Mouse (Mus musculus) lung, adult 10 weeks (tissue): ENCODE results near the gene Glyatl3. TPM values are rescaled to one million over a fixed set of nuclear protein-coding genes. Genes with fewer than 3 reads are reported as not detected.

Experiments used
- polyA plus RNA-seq: library from polyadenylated mRNA; stranded (reverse); fragments of 350-450 nt; fragmentation: Illumina TruSeq; extraction: RNeasy Lipid Tissue Mini Kit (QIAGEN cat#74804); gene quantifications from one replicate; pipeline ENCODE4 v1.2.3, GENCODE M21; 2014; ENCODE audit warnings: low read depth, low replicate concordance; ENCODE audit not compliant: insufficient read depth

Gene Glyatl3
- not detected for polyA plus RNA-seq

GRCm38 (mm10) chr17:40914250-40914649 is at the start of gene Glyatl3:
Glyatl3 (minus strand) TSS chr17:40914350.

GRCm38 (mm10) chr17:40934420-40935231 is 20.5 kb upstream of the Glyatl3 start, which contains the start of the genes Mut and Cenpq:
Mut (plus strand) TSS chr17:40934685.
Cenpq (minus strand) TSS chr17:40935047.

GRCm38 (mm10) chr17:40879924-40880691 is 34.0 kb downstream of the Glyatl3 start, which contains the start of gene 9130008F23Rik:
9130008F23Rik (minus strand) TSS chr17:40880559.

Other genes with a start within 250 kb of the Glyatl3 start
- gene Esp1, start 187.2 kb downstream of the Glyatl3 start, polyA plus RNA-seq, result not detected
- gene Crisp2, start 107.3 kb downstream of the Glyatl3 start, polyA plus RNA-seq, result not detected
- not detected for gene Rhag, start 103.2 kb downstream of the Glyatl3 start, polyA plus RNA-seq
- gene 9130008F23Rik, start 33.8 kb downstream of the Glyatl3 start, polyA plus RNA-seq, result 2.4 TPM
- gene Mut, start 20.3 kb upstream of the Glyatl3 start, polyA plus RNA-seq, result 19.0 TPM
- gene Cenpq, start 20.7 kb upstream of the Glyatl3 start, polyA plus RNA-seq, result 4.1 TPM